Mouse (Mus musculus) v-Abl transformed pro-B cells (cell line): ENCODE data around the gene Olfr1216.
"Not testable (repeated sequence)": the region's sequence is repeated elsewhere in the genome, so short reads cannot be mapped to it uniquely, and the experiment has no call there.

Experiments
- in situ Hi-C, 2 experiments: fragments of 400-800 bp; cut with MboI; formaldehyde crosslinking; loops; one replicate each; pipeline ENCODE4 v1.15.1; 2025; ENCODE audit not compliant: unreplicated experiment in 2 of 2

Olfr1216 gene

DNA sequence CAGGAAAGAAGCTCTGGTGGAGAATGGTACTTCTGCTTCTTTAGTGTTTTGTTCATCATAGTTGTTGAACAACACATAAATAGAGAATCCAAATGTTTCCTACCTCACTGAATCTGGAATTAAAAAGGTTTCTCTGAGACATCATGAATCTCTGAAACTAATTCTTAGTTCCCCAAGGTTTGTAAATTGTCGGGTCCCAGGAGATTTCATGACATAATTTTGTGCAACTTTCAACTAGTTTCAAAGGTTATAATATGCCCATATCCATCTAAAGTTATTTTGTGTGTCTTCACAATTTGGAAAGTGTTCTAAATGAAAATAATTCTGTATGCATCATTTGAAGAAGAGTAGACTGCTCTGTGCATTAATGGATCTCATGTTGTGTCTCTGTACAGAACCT lies at the start of gene Olfr1216:
Gene Olfr1216, minus strand, starts transcription at position 101 of the 400 bp plus-strand sequence.
- in situ Hi-C loops: no loop called here

DNA sequence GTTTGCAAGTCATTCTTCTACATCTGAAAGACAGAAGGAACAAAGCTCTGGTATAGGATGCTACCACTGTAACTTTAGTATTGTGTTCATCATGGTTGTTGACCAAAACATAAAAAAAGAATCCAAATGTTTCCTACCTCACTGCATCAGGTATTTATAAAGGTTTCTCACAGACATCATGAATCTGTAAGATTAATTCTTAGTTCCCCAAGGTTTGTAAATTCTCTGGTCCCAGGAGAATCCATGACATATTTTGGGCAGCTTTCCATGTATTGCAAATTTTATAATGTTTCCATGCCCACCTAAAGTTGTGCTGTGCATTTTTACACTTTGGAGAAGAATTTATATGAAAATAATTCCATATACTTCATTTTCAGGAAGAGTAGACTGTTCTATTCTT lies 42.9 kb upstream of the Olfr1216 start, which contains the start of gene Olfr1218:
Gene Olfr1218, minus strand, starts transcription at position 101 of the 400 bp plus-strand sequence.
- in situ Hi-C loops: no loop called here

DNA sequence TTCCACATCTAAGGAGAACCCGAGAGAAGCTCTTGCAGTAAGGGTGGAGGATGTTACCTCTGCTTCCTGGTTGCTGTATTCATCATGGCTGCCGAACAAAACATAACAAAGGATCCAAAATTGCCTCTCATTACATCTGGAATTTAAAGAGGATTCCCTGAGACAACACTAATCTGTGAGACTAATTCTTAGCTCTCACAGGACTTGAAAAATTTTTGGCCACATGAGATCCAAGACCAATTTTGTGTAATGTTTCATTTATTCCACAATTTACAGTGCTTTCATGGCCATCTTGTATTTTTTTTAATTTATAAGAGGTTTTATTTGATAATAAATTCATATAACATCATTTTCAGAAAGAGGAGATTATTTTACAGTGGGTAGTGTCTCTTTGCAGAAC lies 13.8 kb upstream of the Olfr1216 start, which contains the start of gene Olfr1217:
Gene Olfr1217, minus strand, starts transcription at position 101 of the 400 bp plus-strand sequence.
- in situ Hi-C loops: no loop called here

DNA sequence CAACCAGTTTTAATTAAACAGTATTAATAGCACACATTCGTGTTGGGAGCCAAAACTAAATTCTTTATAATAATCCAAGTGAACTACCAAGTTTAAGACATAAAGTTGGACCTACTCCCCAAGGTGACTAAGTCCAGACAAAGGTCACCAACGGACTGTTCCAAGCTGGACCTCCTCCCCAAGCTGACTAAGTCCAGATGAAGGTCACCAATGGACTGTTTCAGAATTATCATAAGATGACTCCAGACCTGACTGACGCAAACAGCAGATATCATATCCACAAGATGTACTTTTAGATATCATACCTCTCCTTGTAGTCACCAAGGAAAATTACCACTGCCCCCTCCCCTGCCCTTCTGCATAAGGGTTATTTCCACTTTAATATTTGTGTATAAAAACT lies 3.3 kb upstream of the Olfr1216 start:
- in situ Hi-C loops: not testable (repeated sequence)

DNA sequence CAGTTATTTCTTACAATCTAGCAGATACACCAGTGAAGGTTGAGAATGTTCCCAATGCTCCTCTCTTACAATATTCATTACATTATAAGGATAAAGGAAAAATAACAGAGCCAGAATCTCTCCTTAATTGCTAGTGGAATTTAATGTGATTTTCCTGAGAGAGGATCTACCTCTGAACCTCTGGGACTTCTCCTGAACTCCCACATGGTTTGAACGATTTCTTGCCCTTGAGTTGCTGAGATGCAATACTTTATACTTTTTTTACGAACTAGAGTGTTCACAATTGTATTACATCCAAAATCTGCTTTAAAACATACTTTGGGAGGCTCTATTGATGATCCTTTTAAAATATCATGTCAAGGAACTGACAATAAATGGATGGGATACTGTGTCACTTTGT lies 11.3 kb downstream of the Olfr1216 start, which contains the start of gene Olfr1215:
Gene Olfr1215, minus strand, starts transcription at position 101 of the 400 bp plus-strand sequence.
- in situ Hi-C loops: no loop called here

DNA sequence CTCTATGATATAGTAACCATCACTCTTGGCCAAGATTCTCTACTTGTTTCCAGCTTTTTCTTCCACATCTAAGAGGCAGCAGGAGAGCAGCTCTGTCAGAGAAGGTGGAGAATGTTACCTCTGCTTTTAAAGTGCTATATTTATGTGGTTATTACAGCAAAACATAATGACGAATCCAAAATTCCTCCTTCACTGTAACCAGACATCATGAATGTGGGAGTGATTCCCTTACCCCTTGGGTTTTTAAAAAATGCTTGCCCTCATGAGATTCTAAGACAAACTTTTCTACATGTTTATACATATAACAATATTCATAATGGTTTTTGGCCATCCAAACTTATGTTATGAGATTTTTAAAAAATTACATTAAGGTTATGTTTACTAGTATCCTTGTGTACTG lies 25.6 kb downstream of the Olfr1216 start, which contains the start of gene Olfr1214:
Gene Olfr1214, minus strand, starts transcription at position 101 of the 400 bp plus-strand sequence.
- in situ Hi-C loops: no loop called here

DNA sequence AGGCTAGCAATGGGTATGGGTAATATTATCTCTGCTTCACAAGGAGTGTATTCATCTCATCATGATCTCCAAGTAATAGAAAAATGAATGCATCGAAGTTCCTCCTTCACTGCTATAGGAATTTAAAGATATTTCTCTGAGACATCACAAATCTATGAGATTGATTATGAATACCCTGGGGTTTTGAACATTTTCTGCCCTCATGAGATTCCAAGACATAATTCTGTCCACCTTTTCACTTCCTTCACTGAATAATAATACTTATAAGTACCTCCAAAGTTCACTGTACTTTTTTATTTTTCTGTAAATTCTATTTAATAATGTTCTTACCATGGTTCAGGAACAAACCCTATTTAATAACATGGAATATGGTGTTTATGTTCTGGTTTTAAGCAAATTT lies 38.0 kb downstream of the Olfr1216 start, which contains the start of gene Gm13762:
Gene Gm13762, minus strand, starts transcription at position 101 of the 400 bp plus-strand sequence.
- in situ Hi-C loops: no loop called here
